ENCODE assay signal across 8 mouse cellular contexts in the genomic region with DNA sequence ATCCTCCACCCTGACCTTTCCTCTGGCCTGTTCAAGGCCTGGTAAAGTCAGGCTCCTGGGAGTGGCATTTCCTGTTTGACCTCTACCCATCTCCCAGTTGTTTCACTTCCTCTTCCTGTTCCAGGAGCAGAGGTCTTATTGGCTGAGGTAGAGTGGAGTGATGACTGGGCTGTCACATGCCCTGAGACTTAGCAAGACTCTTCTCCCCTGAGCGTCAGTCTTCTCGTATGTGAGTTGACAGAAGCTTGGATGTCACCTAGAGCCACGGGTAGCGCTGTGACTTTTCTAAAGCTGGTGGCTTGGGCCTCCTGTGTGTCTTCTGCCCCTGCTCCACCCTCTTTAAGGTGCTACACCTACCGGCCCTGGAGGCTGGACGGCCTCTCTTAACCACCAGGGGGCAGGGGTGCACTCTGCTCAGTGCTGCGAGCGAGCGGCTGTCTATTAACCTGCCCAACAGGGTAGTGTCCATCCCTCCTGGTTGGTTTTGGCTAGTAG. TPM values are rescaled to one million over a fixed set of nuclear protein-coding genes. Genes with fewer than 3 reads are reported as not detected.
DNase-seq lines count a peak whose midpoint lies in the region; ATAC-seq lines count a peak whose summit lies in the region.

No protein-coding gene starts in this region.

- no peak overlapping the region for H3K9ac ChIP-seq in heart, embryonic 16.5 days (ENCODE audit: low read length)
- no peak overlapping the region for H3K9ac ChIP-seq in lung, embryonic 16.5 days (ENCODE audit: low read length)

- 0 out of 2 replicates have a peak, but pooled peaks cover 2% of the 10 kb centered on the region for H3K27me3 ChIP-seq in heart, embryonic 16.5 days (ENCODE audit: control insufficient read depth, insufficient read depth, low read length)
- H3K27me3 ChIP-seq in lung, embryonic 16.5 days (ENCODE audit: control insufficient read depth, insufficient read depth, low read depth, low read length), result no peaks in the 10 kb centered on the region

- no peak overlapping the region for H3K4me2 ChIP-seq in heart, embryonic 16.5 days (ENCODE audit: low read depth, low read length)
- H3K4me2 ChIP-seq in lung, embryonic 16.5 days (ENCODE audit: low read depth, low read length), result no peak overlapping the region

- WGBS in heart, embryonic 16.5 days, result 17% methylated on average over 9 of the region's 9 CpGs
- whole genome bisulfite sequencing in lung, embryonic 16.5 days, result 13% methylated on average over 9 of the region's 9 CpGs

- H3K36me3 ChIP-seq in heart, embryonic 16.5 days (ENCODE audit: control insufficient read depth, insufficient read depth), result peaks cover 15% of the 10 kb centered on the region
- peaks cover 10% of the 10 kb centered on the region for H3K36me3 ChIP-seq in lung, embryonic 16.5 days (ENCODE audit: control insufficient read depth, insufficient read depth, low read length)

- ATAC-seq in heart, embryonic 16.5 days (replicated peaks; ENCODE audit: extremely low read depth, insufficient read depth, low FRiP score), result 0 out of 2 replicates have a peak, but pooled peaks have one; percentile 50
- peak; percentile 44; the same call in 1 of the 2 replicates for ATAC-seq in lung, embryonic 16.5 days (ENCODE audit: low read depth)

- no peaks in the 10 kb centered on the region for H3K9me3 ChIP-seq in heart, embryonic 16.5 days (replicated peaks; ENCODE audit: control insufficient read depth, low read length)
- no peaks in the 10 kb centered on the region for H3K9me3 ChIP-seq in lung, embryonic 16.5 days (ENCODE audit: control insufficient read depth, low read length)

- no peak overlapping the region for H3K4me3 ChIP-seq in heart, embryonic 16.5 days (ENCODE audit: low read length)
- no peak overlapping the region for H3K4me3 ChIP-seq in lung, embryonic 16.5 days (ENCODE audit: low read length)

- DNase-seq in CD8-positive naive resting alpha-beta T cell, adult 2 months (ENCODE audit: low read depth in 2 of 2, low spot score in 2 of 2), result peak; percentile 59 to 78
- peak; percentile 88 for DNase-seq in ZHBTc4 (ENCODE audit: low read depth, low spot score)
- DNase-seq in embryo, embryonic 10 days (ENCODE audit: low spot score), result peak; percentile 76
- DNase-seq in kidney, postnatal 36 days, result peak; percentile 80 to 93
- peak; percentile 74 to 76 for DNase-seq in right cerebral cortex, adult 2 months (ENCODE audit: low spot score in 2 of 2)
- DNase-seq in urinary bladder, adult 2 months (ENCODE audit: low spot score), result peak; percentile 55

- 0 out of 2 replicates have a peak overlapping the region, but pooled peaks have one; percentile 5 for H3K27ac ChIP-seq in heart, embryonic 16.5 days (ENCODE audit: low read length)
- peak overlapping the region; percentile 58 for H3K27ac ChIP-seq in lung, embryonic 16.5 days (ENCODE audit: low read length)

- peaks cover 18% of the 10 kb centered on the region for H3K4me1 ChIP-seq in heart, embryonic 16.5 days (ENCODE audit: control insufficient read depth, insufficient read depth, low read length)
- H3K4me1 ChIP-seq in lung, embryonic 16.5 days (replicated peaks; ENCODE audit: control insufficient read depth, insufficient read depth, low read length), result peaks cover 15% of the 10 kb centered on the region

RNA-seq across cellular contexts. Expression of a gene that starts 6.8 kb away (rescaled TPM):
- 219 and 228 TPM in 2 replicates for polyA plus RNA-seq in heart, embryonic 16.5 days (2015; fragmentation: Nextera tagmentation; extraction: Ambion mirVana)
- polyA plus RNA-seq in lung, embryonic 16.5 days (2015; fragmentation: Nextera tagmentation; extraction: Ambion mirVana), result 212 and 230 TPM in 2 replicates
- 118 and 123 TPM in 2 replicates for polyA plus RNA-seq in urinary bladder, adult 2 months (2012; rRNA removed)

RNA-seq across cellular contexts. Expression of a gene that starts 7.7 kb away (rescaled TPM):
- 78.8 and 81.5 TPM in 2 replicates for polyA plus RNA-seq in heart, embryonic 16.5 days (2015; fragmentation: Nextera tagmentation; extraction: Ambion mirVana)
- 58.3 and 58.6 TPM in 2 replicates for polyA plus RNA-seq in lung, embryonic 16.5 days (2015; fragmentation: Nextera tagmentation; extraction: Ambion mirVana)
- 54.8 and 55.4 TPM in 2 replicates for polyA plus RNA-seq in urinary bladder, adult 2 months (2012; rRNA removed)

RNA-seq across cellular contexts. Expression of a gene that starts 52.0 kb away (rescaled TPM):
- polyA plus RNA-seq in heart, embryonic 16.5 days (2015; fragmentation: Nextera tagmentation; extraction: Ambion mirVana), result 24.8 and 32.1 TPM in 2 replicates
- 35.2 and 35.5 TPM in 2 replicates for polyA plus RNA-seq in lung, embryonic 16.5 days (2015; fragmentation: Nextera tagmentation; extraction: Ambion mirVana)
- polyA plus RNA-seq in urinary bladder, adult 2 months (2012; rRNA removed), result 34.9 and 36.0 TPM in 2 replicates
